Mouse (Mus musculus): Measurements from ENCODE around the gene Igf2bp2. TPM values are rescaled to one million over a fixed set of nuclear protein-coding genes. Genes with fewer than 3 reads are reported as not detected.

The Igf2bp2 gene
- polyA plus RNA-seq, 1 experiment from 2014 or later: 34.8 TPM

DNA sequence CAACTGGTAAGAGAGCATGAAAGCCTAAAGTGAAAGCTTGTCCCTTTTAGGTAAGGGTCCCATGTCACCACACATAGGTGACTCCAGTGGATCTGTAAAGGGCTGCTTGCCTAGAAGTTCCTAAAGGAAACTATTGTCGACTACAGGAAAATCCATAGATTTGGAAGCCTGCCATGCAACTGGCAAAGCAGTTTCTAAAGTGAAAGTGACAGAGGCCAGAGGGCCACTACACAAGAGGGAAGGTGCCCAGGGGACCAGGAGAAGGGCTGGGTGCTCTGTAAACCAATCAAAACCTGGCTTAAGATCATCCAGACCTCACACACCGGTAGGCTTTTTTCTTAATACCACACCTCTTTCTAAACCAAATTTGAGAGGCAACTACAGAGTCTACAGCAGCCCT is 12.7 kb downstream of the Igf2bp2 start:
- H3K27ac ChIP-seq: peak overlapping the region; percentile 60

DNA sequence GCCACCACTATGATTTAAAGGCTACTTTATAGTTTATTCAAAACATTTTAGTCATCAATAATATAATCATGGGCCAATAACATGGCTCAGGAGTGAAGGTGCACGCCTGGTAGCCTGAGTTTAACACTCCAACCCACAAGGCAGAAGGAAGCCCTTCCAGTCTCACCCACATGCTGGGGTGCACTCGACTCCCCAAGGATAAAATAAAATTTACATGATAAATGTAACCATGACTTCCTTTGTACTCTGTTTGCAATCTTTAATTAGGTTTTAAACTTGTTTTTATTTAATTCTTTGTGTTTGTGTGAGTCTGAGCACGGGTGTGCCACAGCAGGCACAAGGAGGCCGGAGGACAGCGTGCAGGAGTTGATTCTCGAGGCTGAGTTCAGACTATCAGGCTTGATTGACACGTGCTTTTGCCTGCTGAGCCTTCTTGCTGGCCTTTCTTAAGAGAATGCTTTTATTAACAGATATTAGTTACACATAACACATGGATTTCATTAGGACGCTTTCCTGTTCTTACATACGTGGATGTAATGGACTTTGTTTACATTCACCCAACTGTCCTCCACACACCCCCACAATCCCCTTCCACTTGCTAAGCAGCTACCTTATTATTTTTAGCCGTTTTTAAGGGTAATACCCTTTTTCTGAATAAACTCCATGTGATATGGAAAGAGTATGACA is 13.3 kb downstream of the Igf2bp2 start:
- Histone ChIP-seq H3K4me2 (ENCODE audit: low read length) (no peak overlapping the region), H3K9ac (ENCODE audit: low read depth, low read length) (no peak overlapping the region), H3K36me3 (ENCODE audit: insufficient read depth, low read length) (no peaks in the 10 kb centered on the region), H3K27ac (no peak overlapping the region), H3K27me3 (ENCODE audit: insufficient read depth, low read length) (no peaks in the 10 kb centered on the region), H3K4me1 (replicated peaks; ENCODE audit: insufficient read depth, low read length) (peaks cover 14% of the 10 kb centered on the region; the same call in 1 of the 2 replicates), H3K9me3 (replicated peaks; ENCODE audit: low read length) (no peaks in the 10 kb centered on the region), H3K4me3 (replicated peaks; ENCODE audit: low read depth, low read length) (no peak overlapping the region)
- ATAC-seq (replicated peaks; ENCODE audit: low FRiP score, low read depth): no peak
- WGBS: 65% methylated on average over 10 of the region's 10 CpGs
- no peak for TF ChIP-seq CTCF (IDR thresholded peaks at IDR 0.05; ENCODE audit: low read depth)
- DNase-seq (ENCODE audit: low spot score): no peak

More for the DNA sequence above, 12.7 kb downstream of the Igf2bp2 start:
- WGBS: 56% methylated on average over 2 of the region's 2 CpGs
- H3K36me3 ChIP-seq (ENCODE audit: insufficient read depth, low read length): no peaks in the 10 kb centered on the region
- H3K9ac ChIP-seq (ENCODE audit: low read depth, low read length): no peak overlapping the region
- H3K4me1 ChIP-seq (replicated peaks; ENCODE audit: insufficient read depth, low read length): peaks cover 14% of the 10 kb centered on the region; the same call in 1 of the 2 replicates
- no peak for TF ChIP-seq CTCF (IDR thresholded peaks at IDR 0.05; ENCODE audit: low read depth)
- H3K4me3 ChIP-seq (replicated peaks; ENCODE audit: low read depth, low read length): no peak overlapping the region
- no peaks in the 10 kb centered on the region for H3K9me3 ChIP-seq (replicated peaks; ENCODE audit: low read length)
- ATAC-seq (replicated peaks; ENCODE audit: low FRiP score, low read depth) (no peak), DNase-seq (ENCODE audit: low spot score) (no peak)
- no peaks in the 10 kb centered on the region for H3K27me3 ChIP-seq (ENCODE audit: insufficient read depth, low read length)
- H3K4me2 ChIP-seq (ENCODE audit: low read length): peak overlapping the region; percentile 5; the same call in 1 of the 2 replicates

DNA sequence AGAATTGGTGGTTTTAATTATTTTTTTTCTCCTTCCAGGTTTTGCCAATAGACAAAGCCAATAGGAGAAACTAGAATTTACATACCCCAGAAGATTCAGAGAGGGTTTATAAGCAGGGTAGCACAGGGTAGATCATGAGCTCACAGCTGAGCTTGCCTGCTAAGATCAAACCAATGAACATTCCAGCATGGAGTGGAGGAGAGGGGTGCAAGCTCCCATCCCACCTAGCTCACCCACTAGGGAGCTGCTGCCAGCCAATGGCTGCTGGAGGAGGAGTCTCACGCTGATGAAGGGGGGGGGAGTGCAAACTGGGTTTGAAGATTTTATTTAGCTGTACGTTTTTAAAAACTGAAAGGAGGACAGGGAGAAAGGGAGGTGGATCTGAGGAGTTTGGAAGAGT is 14.0 kb downstream of the Igf2bp2 start:
- no peaks in the 10 kb centered on the region for H3K27me3 ChIP-seq (ENCODE audit: insufficient read depth, low read length)
- 35% methylated on average over 2 of the region's 2 CpGs for WGBS
- TF ChIP-seq CTCF (IDR thresholded peaks at IDR 0.05; ENCODE audit: low read depth): no peak
- ATAC-seq (replicated peaks; ENCODE audit: low FRiP score, low read depth): no peak
- H3K27ac ChIP-seq: no peak overlapping the region
- no peak overlapping the region for H3K4me2 ChIP-seq (ENCODE audit: low read length)
- H3K36me3 ChIP-seq (ENCODE audit: insufficient read depth, low read length): no peaks in the 10 kb centered on the region
- DNase-seq (ENCODE audit: low spot score): no peak
- no peaks in the 10 kb centered on the region for H3K9me3 ChIP-seq (replicated peaks; ENCODE audit: low read length)
- H3K9ac ChIP-seq (ENCODE audit: low read depth, low read length): no peak overlapping the region
- H3K4me1 ChIP-seq (replicated peaks; ENCODE audit: insufficient read depth, low read length): peaks cover 13% of the 10 kb centered on the region; the same call in 1 of the 2 replicates
- no peak overlapping the region for H3K4me3 ChIP-seq (replicated peaks; ENCODE audit: low read depth, low read length)

DNA sequence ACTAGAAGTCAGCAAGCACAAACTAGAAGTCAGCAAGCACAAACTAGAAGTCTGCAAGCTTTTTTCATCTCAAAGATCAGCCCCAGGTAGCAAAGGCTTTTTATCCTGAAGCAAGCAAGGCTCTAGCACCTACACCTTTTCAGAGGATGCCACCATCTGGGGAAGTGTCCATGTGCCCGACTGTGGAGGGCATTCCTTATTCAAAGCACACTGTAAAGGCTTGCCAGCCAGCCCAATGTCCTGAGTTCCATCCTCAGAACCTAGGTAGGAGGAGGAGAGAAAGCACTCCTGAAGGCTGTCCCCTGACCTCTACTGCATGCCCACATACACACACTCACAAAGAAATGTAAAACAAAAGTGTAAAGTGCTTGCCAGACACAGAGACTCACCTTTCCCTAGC is 16.0 kb downstream of the Igf2bp2 start:
- Histone ChIP-seq H3K4me2 (ENCODE audit: low read length) (no peak overlapping the region), H3K9ac (ENCODE audit: low read depth, low read length) (no peak overlapping the region), H3K9me3 (replicated peaks; ENCODE audit: low read length) (no peaks in the 10 kb centered on the region), H3K27me3 (ENCODE audit: insufficient read depth, low read length) (no peaks in the 10 kb centered on the region), H3K4me3 (replicated peaks; ENCODE audit: low read depth, low read length) (no peak overlapping the region), H3K27ac (no peak overlapping the region), H3K36me3 (ENCODE audit: insufficient read depth, low read length) (no peaks in the 10 kb centered on the region), H3K4me1 (replicated peaks; ENCODE audit: insufficient read depth, low read length) (peaks cover 9% of the 10 kb centered on the region; the same call in 1 of the 2 replicates)
- 55% methylated on average over 1 of the region's 1 CpGs for WGBS
- DNase-seq (ENCODE audit: low spot score): no peak
- no peak for ATAC-seq (replicated peaks; ENCODE audit: low FRiP score, low read depth)
- no peak for TF ChIP-seq CTCF (IDR thresholded peaks at IDR 0.05; ENCODE audit: low read depth)

DNA sequence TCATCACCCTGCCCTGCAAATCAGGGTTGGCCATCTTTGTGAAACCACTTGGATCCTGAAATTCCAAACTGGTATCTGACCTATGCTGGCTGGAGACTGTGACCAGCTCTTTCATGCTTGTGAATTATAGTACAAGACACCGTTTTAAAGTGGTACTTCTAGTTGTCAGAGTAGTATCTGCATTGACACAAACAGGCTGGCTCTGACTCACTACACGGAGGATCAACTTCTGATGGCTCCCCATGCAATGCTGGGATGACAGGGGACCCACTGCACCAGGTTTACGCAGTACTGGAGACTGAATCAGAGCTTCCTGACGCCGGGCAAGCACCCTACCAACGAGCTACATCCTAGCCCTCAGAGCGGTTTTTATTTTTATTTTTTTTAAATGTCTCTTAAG is 17.0 kb downstream of the Igf2bp2 start:
- Histone ChIP-seq H3K4me3 (replicated peaks; ENCODE audit: low read depth, low read length) (no peak overlapping the region), H3K4me1 (replicated peaks; ENCODE audit: insufficient read depth, low read length) (peaks cover 6% of the 10 kb centered on the region; the same call in 1 of the 2 replicates), H3K36me3 (ENCODE audit: insufficient read depth, low read length) (no peaks in the 10 kb centered on the region; the same call in 1 of the 2 replicates), H3K27ac (no peak overlapping the region), H3K4me2 (ENCODE audit: low read length) (no peak overlapping the region), H3K9me3 (replicated peaks; ENCODE audit: low read length) (no peaks in the 10 kb centered on the region), H3K9ac (ENCODE audit: low read depth, low read length) (no peak overlapping the region), H3K27me3 (ENCODE audit: insufficient read depth, low read length) (no peaks in the 10 kb centered on the region)
- DNase-seq (ENCODE audit: low spot score) (no peak), ATAC-seq (replicated peaks; ENCODE audit: low FRiP score, low read depth) (no peak)
- 54% methylated on average over 7 of the region's 7 CpGs for WGBS
- no peak for TF ChIP-seq CTCF (IDR thresholded peaks at IDR 0.05; ENCODE audit: low read depth)

DNA sequence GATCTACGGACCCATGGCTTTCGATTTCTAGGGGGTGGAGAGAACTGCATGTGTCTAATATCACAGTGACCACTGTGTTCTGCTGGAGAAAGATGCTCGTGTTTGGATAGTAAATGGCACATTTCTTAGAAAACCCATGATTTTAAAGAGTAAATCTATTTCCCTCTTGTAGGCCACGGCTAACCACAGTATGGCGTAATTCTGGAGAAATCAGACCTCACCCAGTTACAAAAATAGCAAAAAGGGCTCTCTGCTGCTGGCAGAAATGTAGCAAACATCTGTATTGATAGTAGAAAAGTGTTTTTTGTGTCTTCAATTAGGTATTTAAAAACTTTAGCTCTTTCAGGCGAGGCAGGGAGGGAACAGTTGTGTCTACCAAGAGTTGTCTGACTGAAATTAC is 18.6 kb downstream of the Igf2bp2 start:
- TF ChIP-seq CTCF (IDR thresholded peaks at IDR 0.05; ENCODE audit: low read depth): no peak
- DNase-seq (ENCODE audit: low spot score) (no peak), ATAC-seq (replicated peaks; ENCODE audit: low FRiP score, low read depth) (no peak)
- Histone ChIP-seq H3K27me3 (ENCODE audit: insufficient read depth, low read length) (no peaks in the 10 kb centered on the region), H3K36me3 (ENCODE audit: insufficient read depth, low read length) (no peaks in the 10 kb centered on the region; the same call in 1 of the 2 replicates), H3K4me2 (ENCODE audit: low read length) (no peak overlapping the region), H3K4me1 (replicated peaks; ENCODE audit: insufficient read depth, low read length) (0 out of 2 replicates have a peak, but pooled peaks cover 6% of the 10 kb centered on the region), H3K9ac (ENCODE audit: low read depth, low read length) (no peak overlapping the region), H3K9me3 (replicated peaks; ENCODE audit: low read length) (no peaks in the 10 kb centered on the region), H3K4me3 (replicated peaks; ENCODE audit: low read depth, low read length) (no peak overlapping the region), H3K27ac (no peak overlapping the region)
- 83% methylated on average over 6 of the region's 6 CpGs for WGBS

Measured in kidney, postnatal 0 days (tissue).